Mouse (Mus musculus): ENCODE results near the gene Nsg2. TPM values are rescaled to one million over a fixed set of nuclear protein-coding genes. Genes with fewer than 3 reads are reported as not detected.

Gene Nsg2
- polyA plus RNA-seq, 1 experiment from 2014 or later, result 12.0 TPM

DNA sequence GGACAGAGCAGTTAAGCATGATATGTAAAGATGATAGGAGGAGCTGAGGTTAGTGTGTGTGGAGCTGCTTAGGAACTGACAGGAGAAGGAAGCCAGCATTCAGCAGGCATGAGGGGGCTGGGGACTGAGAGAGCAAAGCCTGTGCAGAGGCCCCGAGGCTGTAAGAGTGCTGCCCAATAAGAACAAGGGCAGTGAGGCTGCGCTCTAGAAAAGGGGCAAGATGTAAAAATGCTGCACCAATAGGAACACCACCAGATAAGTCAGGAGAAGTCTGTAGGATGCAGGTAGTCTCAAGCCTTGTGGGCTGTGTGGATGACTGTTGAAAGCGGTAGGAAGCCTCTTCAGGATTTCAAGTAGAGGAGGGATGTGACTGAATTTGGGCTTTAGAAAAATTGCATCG, 17.9 kb downstream of the Nsg2 start:
- Histone ChIP-seq H3K9ac (no peak overlapping the region), H3K27ac (no peak overlapping the region), H3K4me1 (replicated peaks) (no peaks in the 10 kb centered on the region), H3K4me3 (replicated peaks) (no peak overlapping the region), H3K36me3 (no peaks in the 10 kb centered on the region), H3K9me3 (no peaks in the 10 kb centered on the region), H3K4me2 (replicated peaks) (no peak overlapping the region), H3K27me3 (replicated peaks) (no peaks in the 10 kb centered on the region)
- 48% methylated on average over 4 of the region's 4 CpGs for WGBS
- ATAC-seq, result no peak

GRCm38 (mm10) chr11:32020031-32020965, 20.0 kb downstream of the Nsg2 start:
- Histone ChIP-seq H3K9ac (no peak overlapping the region), H3K4me2 (replicated peaks) (no peak overlapping the region), H3K36me3 (no peaks in the 10 kb centered on the region), H3K4me3 (replicated peaks) (no peak overlapping the region), H3K4me1 (replicated peaks) (no peaks in the 10 kb centered on the region), H3K9me3 (no peaks in the 10 kb centered on the region), H3K27me3 (replicated peaks) (no peaks in the 10 kb centered on the region), H3K27ac (no peak overlapping the region)
- WGBS, result 38% methylated on average over 8 of the region's 8 CpGs
- ATAC-seq, result no peak

DNA sequence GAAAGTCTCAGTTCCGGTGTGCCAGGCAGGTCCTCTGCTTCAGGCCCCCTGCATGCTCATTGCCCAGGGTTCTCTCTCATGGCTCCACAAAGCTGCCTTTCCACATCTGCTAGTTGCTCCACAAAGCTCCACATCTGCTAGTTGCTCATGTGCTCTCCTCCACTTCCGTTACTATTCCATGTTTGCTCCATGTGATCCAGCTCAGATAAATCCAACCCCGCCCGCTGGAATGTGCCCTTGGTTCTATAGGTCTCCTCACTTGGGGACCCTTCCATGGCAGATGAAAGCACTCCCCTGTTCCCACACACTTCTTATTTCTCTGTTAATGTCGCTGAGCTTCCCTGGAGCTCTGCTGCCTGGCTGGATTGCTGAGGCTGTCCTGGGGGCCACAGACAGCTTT, 26.4 kb downstream of the Nsg2 start:
- no peak overlapping the region for H3K27ac ChIP-seq
- H3K27me3 ChIP-seq (replicated peaks), result no peaks in the 10 kb centered on the region
- no peaks in the 10 kb centered on the region for H3K4me1 ChIP-seq (replicated peaks)
- no peak overlapping the region for H3K4me2 ChIP-seq (replicated peaks)
- H3K9ac ChIP-seq, result no peak overlapping the region
- no peaks in the 10 kb centered on the region for H3K36me3 ChIP-seq
- WGBS, result 52% methylated on average over 5 of the region's 5 CpGs
- H3K4me3 ChIP-seq (replicated peaks), result no peak overlapping the region
- no peaks in the 10 kb centered on the region for H3K9me3 ChIP-seq
- no peak for ATAC-seq

DNA sequence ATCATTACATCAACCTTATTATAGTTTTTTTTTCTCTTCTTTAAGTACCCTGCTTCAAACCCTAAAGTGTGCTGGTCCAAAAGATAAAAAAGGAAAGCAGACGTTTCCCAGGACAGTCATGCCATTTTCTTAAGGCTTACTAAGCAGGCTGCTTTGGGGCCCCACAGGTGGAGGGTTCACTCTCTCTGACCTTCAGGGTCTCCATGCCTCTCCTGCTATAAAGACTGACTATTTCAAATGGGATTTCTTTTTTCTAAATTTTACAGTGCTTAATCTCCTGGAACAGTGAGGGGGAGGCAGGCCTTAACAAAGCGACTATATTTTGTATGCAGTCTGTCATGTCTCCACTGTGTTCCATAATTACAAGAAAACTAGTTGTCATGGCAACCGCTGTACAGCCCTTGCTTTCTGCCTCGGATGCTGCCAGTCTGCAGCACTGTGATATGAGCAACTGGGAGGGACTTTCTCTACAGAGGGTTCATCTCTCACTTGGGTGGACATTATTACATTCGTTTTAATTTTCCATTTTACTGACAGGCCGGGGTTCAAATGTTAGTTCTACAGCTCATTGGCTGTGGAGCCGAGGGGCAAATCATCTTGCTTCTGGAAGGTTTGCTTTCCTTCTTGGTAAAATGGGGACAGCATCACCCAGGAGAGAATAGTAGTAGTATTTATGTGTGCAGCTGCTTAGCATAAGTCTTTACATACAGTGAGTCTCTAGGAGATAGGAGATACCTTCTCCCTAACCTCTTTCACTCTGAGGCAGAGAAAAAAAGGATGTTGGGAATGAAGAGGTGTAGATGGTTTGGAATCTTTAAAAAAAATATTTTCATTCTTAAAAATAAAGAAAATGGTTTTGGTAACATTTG, 27.4 kb downstream of the Nsg2 start:
- no peak overlapping the region for H3K4me3 ChIP-seq (replicated peaks)
- no peaks in the 10 kb centered on the region for H3K36me3 ChIP-seq
- no peaks in the 10 kb centered on the region for H3K4me1 ChIP-seq (replicated peaks)
- H3K4me2 ChIP-seq (replicated peaks), result no peak overlapping the region
- no peak for ATAC-seq
- no peak overlapping the region for H3K27ac ChIP-seq
- no peak overlapping the region for H3K9ac ChIP-seq
- H3K27me3 ChIP-seq (replicated peaks), result no peaks in the 10 kb centered on the region
- 66% methylated on average over 7 of the region's 7 CpGs for WGBS
- H3K9me3 ChIP-seq, result no peaks in the 10 kb centered on the region

GRCm38 (mm10) chr11:32028605-32029004, 28.3 kb downstream of the Nsg2 start:
- no peak overlapping the region for H3K27ac ChIP-seq
- 78% methylated on average over 3 of the region's 3 CpGs for WGBS
- no peak overlapping the region for H3K4me3 ChIP-seq (replicated peaks)
- no peaks in the 10 kb centered on the region for H3K4me1 ChIP-seq (replicated peaks)
- ATAC-seq, result no peak
- H3K36me3 ChIP-seq, result no peaks in the 10 kb centered on the region
- H3K9me3 ChIP-seq, result no peaks in the 10 kb centered on the region
- H3K9ac ChIP-seq, result no peak overlapping the region
- no peaks in the 10 kb centered on the region for H3K27me3 ChIP-seq (replicated peaks)
- no peak overlapping the region for H3K4me2 ChIP-seq (replicated peaks)

DNA sequence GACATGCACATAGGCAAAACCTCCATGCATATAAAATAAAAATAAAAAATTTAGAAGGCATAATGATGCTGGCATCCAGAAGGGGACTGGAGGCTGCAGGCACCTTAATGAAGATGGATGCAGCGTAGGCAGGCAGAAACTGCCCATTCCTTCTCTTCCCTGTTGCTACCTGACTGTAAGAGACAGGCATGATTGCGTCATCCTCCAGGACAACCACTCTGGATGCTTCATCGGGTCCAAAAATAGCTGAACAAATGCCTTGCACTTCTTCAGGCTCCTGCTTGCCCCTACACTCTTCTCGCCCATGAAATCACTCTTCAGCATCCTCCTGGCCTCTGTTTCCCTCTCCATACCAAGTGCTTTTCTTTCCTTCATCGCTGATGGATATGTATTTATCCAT, 29.1 kb downstream of the Nsg2 start:
- Histone ChIP-seq H3K9ac (no peak overlapping the region), H3K27me3 (replicated peaks) (no peaks in the 10 kb centered on the region), H3K27ac (no peak overlapping the region), H3K4me2 (replicated peaks) (no peak overlapping the region), H3K4me1 (replicated peaks) (no peaks in the 10 kb centered on the region), H3K9me3 (no peaks in the 10 kb centered on the region), H3K4me3 (replicated peaks) (no peak overlapping the region), H3K36me3 (no peaks in the 10 kb centered on the region)
- WGBS, result 83% methylated on average over 5 of the region's 5 CpGs
- ATAC-seq, result no peak

DNA sequence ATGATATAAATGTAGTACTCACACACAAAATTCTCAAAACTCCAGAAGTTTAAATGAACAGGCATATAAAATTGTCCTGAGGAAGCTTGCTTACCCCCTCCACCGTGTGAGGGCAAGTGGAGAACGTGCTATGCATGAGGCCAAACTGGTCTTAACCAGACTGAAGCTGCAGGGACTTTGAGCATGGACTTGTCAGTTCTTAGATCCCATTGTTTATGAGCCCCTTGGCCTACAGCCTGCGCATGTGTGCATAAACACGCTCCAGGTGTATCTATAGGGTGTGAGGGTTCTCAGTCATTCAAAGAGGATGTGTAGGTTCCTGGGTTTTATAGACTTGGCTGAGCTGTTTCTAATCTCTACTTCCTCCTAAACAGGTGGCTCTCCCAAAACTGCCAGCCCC, 31.1 kb downstream of the Nsg2 start:
- no peaks in the 10 kb centered on the region for H3K9me3 ChIP-seq
- 68% methylated on average over 4 of the region's 4 CpGs for WGBS
- H3K27ac ChIP-seq, result no peak overlapping the region
- no peaks in the 10 kb centered on the region for H3K36me3 ChIP-seq
- H3K4me2 ChIP-seq (replicated peaks), result no peak overlapping the region
- no peaks in the 10 kb centered on the region for H3K4me1 ChIP-seq (replicated peaks)
- no peak overlapping the region for H3K4me3 ChIP-seq (replicated peaks)
- H3K27me3 ChIP-seq (replicated peaks), result no peaks in the 10 kb centered on the region
- no peak overlapping the region for H3K9ac ChIP-seq
- ATAC-seq, result no peak

DNA sequence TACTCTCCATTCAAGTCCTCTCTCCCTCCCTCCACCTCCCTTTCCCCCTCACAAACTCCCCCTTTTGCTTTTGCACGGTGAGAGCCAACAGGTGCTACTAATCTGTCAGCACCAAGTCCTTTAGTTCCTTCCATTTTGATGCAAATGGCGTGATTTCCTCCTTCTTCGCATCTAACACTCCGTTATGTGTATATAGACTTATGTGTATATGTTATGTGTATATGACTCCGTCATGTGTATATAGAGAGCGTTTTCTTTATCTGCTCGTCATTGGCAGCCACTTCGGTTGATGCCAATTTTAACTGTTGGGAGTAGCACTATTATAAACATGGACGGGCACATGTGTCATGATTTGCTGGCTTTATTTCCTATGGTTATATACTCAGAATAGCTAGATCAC, 31.8 kb downstream of the Nsg2 start:
- Histone ChIP-seq H3K36me3 (no peaks in the 10 kb centered on the region), H3K4me1 (replicated peaks) (no peaks in the 10 kb centered on the region), H3K9me3 (no peaks in the 10 kb centered on the region), H3K4me2 (replicated peaks) (no peak overlapping the region), H3K27ac (no peak overlapping the region), H3K27me3 (replicated peaks) (no peaks in the 10 kb centered on the region), H3K9ac (no peak overlapping the region), H3K4me3 (replicated peaks) (no peak overlapping the region)
- no peak for ATAC-seq
- 62% methylated on average over 9 of the region's 9 CpGs for WGBS

DNA sequence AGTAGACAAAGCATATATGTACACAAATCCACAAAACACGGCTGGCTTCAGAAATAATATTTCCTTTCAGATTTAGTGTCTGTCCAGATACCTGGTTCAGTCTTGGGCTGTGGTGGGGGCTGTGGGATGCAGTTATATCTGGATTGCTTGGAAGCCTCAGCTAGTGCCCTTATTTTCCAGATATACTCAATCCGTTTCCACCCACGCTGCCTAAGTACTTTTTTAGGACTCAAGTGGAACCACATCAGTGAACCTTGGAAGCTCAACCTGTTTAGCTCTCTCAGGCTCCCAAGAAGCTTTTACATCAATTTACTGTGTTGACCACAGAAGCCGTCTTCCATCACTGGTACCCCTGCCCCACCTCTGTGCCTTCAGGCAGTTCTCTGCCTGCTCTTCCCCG, 35.6 kb downstream of the Nsg2 start:
- Histone ChIP-seq H3K27me3 (replicated peaks) (no peaks in the 10 kb centered on the region), H3K4me3 (replicated peaks) (no peak overlapping the region), H3K4me2 (replicated peaks) (no peak overlapping the region), H3K4me1 (replicated peaks) (no peaks in the 10 kb centered on the region), H3K9ac (no peak overlapping the region), H3K27ac (no peak overlapping the region), H3K36me3 (no peaks in the 10 kb centered on the region), H3K9me3 (no peaks in the 10 kb centered on the region)
- 72% methylated on average over 5 of the region's 5 CpGs for WGBS
- ATAC-seq, result no peak

- no peaks in the 10 kb centered on the region for H3K9me3 ChIP-seq
- H3K36me3 ChIP-seq, result no peaks in the 10 kb centered on the region
- no peak overlapping the region for H3K4me3 ChIP-seq (replicated peaks)
- 66% methylated on average over 4 of the region's 4 CpGs for WGBS
- no peak overlapping the region for H3K27ac ChIP-seq
- H3K4me2 ChIP-seq (replicated peaks), result no peak overlapping the region
- H3K27me3 ChIP-seq (replicated peaks), result no peaks in the 10 kb centered on the region
- H3K9ac ChIP-seq, result no peak overlapping the region
- no peak for ATAC-seq
- no peaks in the 10 kb centered on the region for H3K4me1 ChIP-seq (replicated peaks)
These were observed 39.4 kb downstream of the Nsg2 start for GRCm38 (mm10) chr11:32039656-32040055.

DNA sequence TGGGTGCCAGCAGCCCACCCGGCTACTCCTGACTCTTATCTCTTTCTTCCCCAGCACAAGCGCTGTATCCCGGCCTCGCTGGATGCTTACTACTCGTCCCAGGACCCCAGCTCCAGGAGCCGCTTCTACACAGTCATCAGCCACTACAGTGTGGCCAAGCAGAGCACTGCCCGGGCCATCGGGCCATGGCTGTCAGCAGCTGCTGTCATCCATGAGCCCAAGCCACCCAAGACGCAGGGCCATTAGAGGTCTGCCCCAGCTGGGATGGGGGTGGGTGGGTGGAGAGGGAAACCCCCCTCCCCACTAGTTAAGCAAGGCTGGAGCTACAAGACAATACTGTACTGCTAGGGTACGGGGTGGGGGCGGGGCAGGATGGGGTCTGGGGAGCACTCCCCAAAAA, 57.1 kb downstream of the Nsg2 start:
- WGBS, result 88% methylated on average over 11 of the region's 11 CpGs
- Histone ChIP-seq H3K4me2 (replicated peaks) (no peak overlapping the region), H3K9ac (no peak overlapping the region)

DNA sequence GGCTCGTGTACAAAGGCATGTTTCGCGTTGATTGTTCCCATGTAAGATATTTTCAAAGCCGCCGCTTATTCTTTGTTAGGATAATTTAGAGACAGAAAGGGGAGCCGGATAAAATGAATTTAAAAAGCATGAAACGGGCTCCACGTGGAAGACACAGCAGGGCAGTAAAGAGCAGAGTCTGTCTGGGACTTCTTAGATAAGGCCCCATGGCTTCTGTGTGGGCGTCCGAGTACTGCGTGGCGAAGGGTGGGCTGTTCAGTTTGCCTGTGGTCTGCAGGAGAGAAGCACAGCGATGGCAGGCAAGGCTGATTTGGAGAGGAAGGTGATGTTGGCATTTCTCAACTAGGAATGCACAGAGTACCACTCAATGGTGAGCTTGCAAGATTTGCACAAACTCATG, 57.6 kb downstream of the Nsg2 start:
- Histone ChIP-seq H3K4me1 (replicated peaks) (no peaks in the 10 kb centered on the region), H3K9ac (no peak overlapping the region), H3K9me3 (no peaks in the 10 kb centered on the region), H3K36me3 (no peaks in the 10 kb centered on the region), H3K27me3 (replicated peaks) (no peaks in the 10 kb centered on the region), H3K4me3 (replicated peaks) (no peak overlapping the region), H3K27ac (no peak overlapping the region), H3K4me2 (replicated peaks) (no peak overlapping the region)
- ATAC-seq, result no peak
- WGBS, result 87% methylated on average over 13 of the region's 13 CpGs

More for the DNA sequence above, 57.1 kb downstream of the Nsg2 start:
- Histone ChIP-seq H3K4me1 (replicated peaks) (no peaks in the 10 kb centered on the region), H3K27ac (no peak overlapping the region), H3K36me3 (no peaks in the 10 kb centered on the region), H3K9me3 (no peaks in the 10 kb centered on the region), H3K27me3 (replicated peaks) (no peaks in the 10 kb centered on the region), H3K4me3 (replicated peaks) (no peak overlapping the region)
- no peak for ATAC-seq
